In the genomic region with DNA sequence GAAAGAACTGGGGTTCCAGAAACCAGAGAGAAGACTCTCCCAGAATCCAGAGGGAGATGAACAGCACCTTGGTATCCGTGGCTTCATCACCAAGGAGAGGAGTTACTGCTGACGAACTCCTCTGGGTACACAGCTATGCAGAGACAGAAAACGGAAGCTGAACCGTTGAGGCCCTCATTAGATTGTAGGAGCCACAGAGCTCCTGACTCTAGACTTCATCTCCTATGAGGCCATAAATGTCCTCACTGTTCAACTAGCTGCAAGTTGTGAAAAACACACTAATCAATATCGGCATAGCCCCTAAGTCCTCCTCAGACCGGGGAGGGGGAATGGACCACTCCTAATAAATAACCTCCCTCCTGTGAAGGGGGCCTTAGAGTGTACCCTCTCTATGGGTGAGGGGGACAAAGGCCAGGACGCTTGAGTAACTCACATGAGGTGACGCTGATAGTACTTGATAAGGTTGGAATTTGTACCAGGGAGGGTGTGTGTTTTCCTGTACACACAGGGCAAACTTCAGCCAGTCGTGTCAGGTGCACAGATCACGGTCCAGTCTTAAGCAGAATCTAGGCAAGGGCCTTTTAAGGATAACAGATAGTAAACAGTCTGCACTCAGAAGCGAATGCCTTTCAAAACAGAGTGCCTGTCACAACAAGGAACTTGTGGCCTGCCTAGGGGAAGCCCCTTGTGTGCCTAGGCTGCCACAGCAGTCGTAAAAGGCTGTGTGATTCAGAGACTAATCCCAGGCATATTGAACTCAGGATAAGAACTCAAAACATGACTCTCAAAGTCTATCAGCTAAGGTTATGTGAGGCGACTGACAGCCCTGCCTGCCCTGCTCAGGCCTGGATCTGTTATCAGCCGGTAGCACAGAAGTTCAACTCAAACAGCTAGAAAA, we compare ENCODE assay signal across 9 mouse cellular contexts.
DNase-seq lines count a peak whose midpoint lies in the region; ATAC-seq and TF ChIP-seq lines count a peak whose summit lies in the region.
"Had no signal": no experiment of that assay in that cellular context is flagged by ENCODE, and none has a peak within 500 bp of the region (broad histone marks: within the 10 kb centered on the region; RNA-seq: fewer than 3 reads in every experiment).

No protein-coding gene starts in this region.

- H3K36me3 ChIP-seq in heart, postnatal 0 days (replicated peaks; ENCODE audit: control insufficient read depth, insufficient read depth, low read length): no peaks in the 10 kb centered on the region
- no peaks in the 10 kb centered on the region for H3K36me3 ChIP-seq in liver, adult 2 months (ENCODE audit: control insufficient read depth, insufficient read depth, low read length)
- no peaks in the 10 kb centered on the region for H3K36me3 ChIP-seq in stomach, embryonic 15.5 days
- no peaks in the 10 kb centered on the region for H3K36me3 ChIP-seq in midbrain, embryonic 14.5 days (ENCODE audit: control insufficient read depth, insufficient read depth, low read length)
- H3K36me3 ChIP-seq: limb, embryonic 12.5 days had no signal

- H3K4me3 ChIP-seq in heart, postnatal 0 days (ENCODE audit: low read depth, low read length): no peak overlapping the region
- no peak overlapping the region for H3K4me3 ChIP-seq in liver, adult 2 months (ENCODE audit: insufficient read depth, low read depth, low read length)
- H3K4me3 ChIP-seq in stomach, embryonic 15.5 days (replicated peaks): no peak overlapping the region
- no peak overlapping the region for H3K4me3 ChIP-seq in midbrain, embryonic 14.5 days (replicated peaks; ENCODE audit: low read depth, low read length)
- H3K4me3 ChIP-seq: limb, embryonic 12.5 days had no signal

- H3K4me1 ChIP-seq in heart, postnatal 0 days (ENCODE audit: control insufficient read depth, insufficient read depth): peaks cover 17% of the 10 kb centered on the region
- peaks cover 23% of the 10 kb centered on the region for H3K4me1 ChIP-seq in liver, adult 2 months (ENCODE audit: control insufficient read depth, insufficient read depth, low read length)
- H3K4me1 ChIP-seq in stomach, embryonic 15.5 days: peaks cover 7% of the 10 kb centered on the region
- no peaks in the 10 kb centered on the region for H3K4me1 ChIP-seq in midbrain, embryonic 14.5 days (ENCODE audit: control insufficient read depth, insufficient read depth, low read length)
- H3K4me1 ChIP-seq: limb, embryonic 12.5 days had no signal

- H3K27ac ChIP-seq in heart, postnatal 0 days (ENCODE audit: low read depth): 0 out of 2 replicates have a peak overlapping the region, but pooled peaks have one; percentile 2
- peak overlapping the region; percentile 94 for H3K27ac ChIP-seq in liver, adult 2 months (replicated peaks; ENCODE audit: insufficient read depth, low read depth, low read length)
- H3K27ac ChIP-seq in stomach, embryonic 15.5 days: no peak overlapping the region
- H3K27ac ChIP-seq in midbrain, embryonic 14.5 days (replicated peaks; ENCODE audit: low read depth, low read length): no peak overlapping the region
- H3K27ac ChIP-seq: limb, embryonic 12.5 days had no signal

- whole genome bisulfite sequencing in heart, postnatal 0 days: 29% methylated on average over 14 of the region's 14 CpGs
- WGBS in liver, adult 2 months: 17% methylated on average over 14 of the region's 14 CpGs
- WGBS in stomach, embryonic 15.5 days: 36% methylated on average over 14 of the region's 14 CpGs
- WGBS in midbrain, embryonic 14.5 days: 72% methylated on average over 14 of the region's 14 CpGs

- no peak for TF ChIP-seq CTCF in heart, postnatal 0 days (IDR thresholded peaks at IDR 0.05; ENCODE audit: low read depth)
- TF ChIP-seq CTCF in liver, adult 2 months (IDR thresholded peaks at IDR 0.05; ENCODE audit: low read depth, low read length): no peak

- no peaks in the 10 kb centered on the region for H3K27me3 ChIP-seq in heart, postnatal 0 days (ENCODE audit: control insufficient read depth, insufficient read depth, low read length)
- H3K27me3 ChIP-seq in liver, adult 2 months (ENCODE audit: control insufficient read depth, insufficient read depth, low read length): no peaks in the 10 kb centered on the region
- H3K27me3 ChIP-seq in stomach, embryonic 15.5 days (replicated peaks): no peaks in the 10 kb centered on the region
- no peaks in the 10 kb centered on the region for H3K27me3 ChIP-seq in midbrain, embryonic 14.5 days (ENCODE audit: control insufficient read depth, insufficient read depth, low read length)
- H3K27me3 ChIP-seq: limb, embryonic 12.5 days had no signal

- H3K4me2 ChIP-seq in heart, postnatal 0 days (ENCODE audit: low read depth, low read length): no peak overlapping the region
- no peak overlapping the region for H3K4me2 ChIP-seq in stomach, embryonic 15.5 days
- no peak overlapping the region for H3K4me2 ChIP-seq in midbrain, embryonic 14.5 days (ENCODE audit: low read length)
- H3K4me2 ChIP-seq: limb, embryonic 12.5 days had no signal

- no peak for TF ChIP-seq POLR2A in liver, adult 2 months (IDR thresholded peaks at IDR 0.05; ENCODE audit: extremely low read depth, insufficient read depth, low read length)

- peak; percentile 22 for DNase-seq in embryo, embryonic 10 days (ENCODE audit: low spot score)
- DNase-seq in embryo, embryonic 9.5 days (ENCODE audit: extremely low spot score): no peak
- peak; percentile 14 for DNase-seq in heart, postnatal 0 days (ENCODE audit: low spot score)
- peak; percentile 99 for DNase-seq in liver, adult 2 months (ENCODE audit: extremely low read depth, low read depth, low spot score)
- DNase-seq in midbrain, embryonic 14.5 days: no peak
- DNase-seq in cerebellum, adult 8-10 months: no peak
- no peak for DNase-seq in left cerebral cortex, adult 8-10 months (ENCODE audit: low spot score in 2 of 2)

- no peak for TF ChIP-seq EP300 in heart, postnatal 0 days (IDR thresholded peaks at IDR 0.05; ENCODE audit: low read depth)

- 0 out of 2 replicates have a peak, but pooled peaks have one; percentile 22 for ATAC-seq in heart, postnatal 0 days (ENCODE audit: insufficient read depth, low read depth)
- ATAC-seq in stomach, embryonic 15.5 days (ENCODE audit: insufficient read depth, low FRiP score, low read depth): peak; percentile 62
- no peak for ATAC-seq in midbrain, embryonic 14.5 days (ENCODE audit: low FRiP score, low TSS enrichment)

- no peak overlapping the region for H3K9ac ChIP-seq in heart, postnatal 0 days (replicated peaks; ENCODE audit: low read depth, low read length)
- H3K9ac ChIP-seq in liver, adult 2 months (ENCODE audit: low read depth, low read length): peak overlapping the region; percentile 42
- no peak overlapping the region for H3K9ac ChIP-seq in stomach, embryonic 15.5 days
- no peak overlapping the region for H3K9ac ChIP-seq in midbrain, embryonic 14.5 days (replicated peaks; ENCODE audit: low read length)
- H3K9ac ChIP-seq: limb, embryonic 12.5 days had no signal

- no peaks in the 10 kb centered on the region for H3K79me2 ChIP-seq in liver, adult 2 months (ENCODE audit: control insufficient read depth, insufficient read depth, low read length)

- H3K9me3 ChIP-seq in heart, postnatal 0 days (replicated peaks; ENCODE audit: control insufficient read depth, low read length): no peaks in the 10 kb centered on the region
- H3K9me3 ChIP-seq in stomach, embryonic 15.5 days: no peaks in the 10 kb centered on the region
- H3K9me3 ChIP-seq in midbrain, embryonic 14.5 days (ENCODE audit: control insufficient read depth, low read length): no peaks in the 10 kb centered on the region
- H3K9me3 ChIP-seq: limb, embryonic 12.5 days had no signal

Comparison
In these comparisons a context has a peak if more than half of its experiments do, and no peak if none do; other contexts are left out.
1. DNase-seq: peak in embryo, embryonic 10 days (single experiment), heart, postnatal 0 days (single experiment) and liver, adult 2 months (single experiment); none in embryo, embryonic 9.5 days (single experiment), midbrain, embryonic 14.5 days (single experiment), cerebellum, adult 8-10 months (single experiment) and left cerebral cortex, adult 8-10 months (0 of 2).
2. H3K27ac ChIP-seq: peak in heart, postnatal 0 days (single experiment) and liver, adult 2 months (single experiment); none in stomach, embryonic 15.5 days (single experiment) and midbrain, embryonic 14.5 days (single experiment).